Mouse (Mus musculus) cerebellum, adult 8-10 months (tissue): ENCODE results near the gene Gm20388.
A peak's percentile ranks its signal among the peaks of the same experiment; 100 is the strongest.

ENCODE experiments used
- DNase-seq: peaks from one replicate; pipeline ENCODE4 v3.0.0; 2022

The Gm20388 gene

GRCm38 (mm10) chr8:121078721-121079120 is 1168.1 kb downstream of the Gm20388 start:
- DNase-seq: no peak

- DNase-seq: no peak
Measured at GRCm38 (mm10) chr8:121079201-121079600, 1168.6 kb downstream of the Gm20388 start.

- no peak for DNase-seq
Measured at GRCm38 (mm10) chr8:121079944-121080343, 1169.3 kb downstream of the Gm20388 start.

GRCm38 (mm10) chr8:121080361-121081090 is 1169.9 kb downstream of the Gm20388 start:
- DNase-seq: no peak

DNA sequence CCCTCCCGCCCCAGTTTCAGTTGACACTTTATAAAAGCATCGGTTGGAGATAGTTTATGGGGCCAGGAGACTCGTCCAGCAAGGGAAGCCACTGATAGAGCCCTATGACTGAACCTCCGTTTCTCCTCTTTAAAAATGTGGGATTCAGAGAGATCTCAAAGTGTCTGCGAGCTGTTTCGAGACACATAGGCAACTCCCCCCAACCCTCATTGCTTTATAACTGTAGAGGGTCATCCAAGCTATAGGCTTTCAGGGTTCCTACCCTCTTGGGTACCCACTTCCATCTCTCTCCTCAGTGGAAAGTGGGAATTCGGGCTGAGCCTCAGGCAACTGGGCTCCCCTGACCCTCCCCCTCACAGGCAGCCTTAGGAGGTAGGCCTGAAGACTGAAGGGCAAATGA is 1170.8 kb downstream of the Gm20388 start:
- no peak for DNase-seq

- no peak for DNase-seq
Measured at GRCm38 (mm10) chr8:121082218-121083092, 1171.8 kb downstream of the Gm20388 start.

- no peak for DNase-seq
Measured at GRCm38 (mm10) chr8:121083093-121083935, 1172.7 kb downstream of the Gm20388 start.

DNA sequence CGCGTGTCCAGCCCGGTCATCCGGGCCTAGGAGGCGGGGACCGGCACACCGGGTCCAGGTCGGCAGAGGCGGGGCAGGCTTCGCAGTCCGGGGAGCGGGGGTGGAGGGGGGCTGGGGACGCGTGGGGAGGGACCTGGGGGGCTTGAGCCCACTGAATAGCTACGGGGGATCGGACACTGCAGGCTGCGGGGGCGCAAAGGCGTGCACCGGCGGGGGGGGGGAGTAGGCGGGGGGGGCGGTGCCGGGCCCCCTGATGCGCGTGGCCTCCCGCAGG is 1173.2 kb downstream of the Gm20388 start:
- no peak for DNase-seq

GRCm38 (mm10) chr8:121084210-121084951 is 1173.7 kb downstream of the Gm20388 start, which contains the start of gene Foxf1:
Gene Foxf1, plus strand, starts transcription at chr8:121084386.
- DNase-seq: no peak

- DNase-seq: no peak
Measured at GRCm38 (mm10) chr8:121085011-121085410, 1174.4 kb downstream of the Gm20388 start.

- no peak for DNase-seq
Measured at GRCm38 (mm10) chr8:121085561-121085960, 1174.9 kb downstream of the Gm20388 start.

GRCm38 (mm10) chr8:121086004-121086900 is 1175.6 kb downstream of the Gm20388 start:
- DNase-seq: no peak

DNA sequence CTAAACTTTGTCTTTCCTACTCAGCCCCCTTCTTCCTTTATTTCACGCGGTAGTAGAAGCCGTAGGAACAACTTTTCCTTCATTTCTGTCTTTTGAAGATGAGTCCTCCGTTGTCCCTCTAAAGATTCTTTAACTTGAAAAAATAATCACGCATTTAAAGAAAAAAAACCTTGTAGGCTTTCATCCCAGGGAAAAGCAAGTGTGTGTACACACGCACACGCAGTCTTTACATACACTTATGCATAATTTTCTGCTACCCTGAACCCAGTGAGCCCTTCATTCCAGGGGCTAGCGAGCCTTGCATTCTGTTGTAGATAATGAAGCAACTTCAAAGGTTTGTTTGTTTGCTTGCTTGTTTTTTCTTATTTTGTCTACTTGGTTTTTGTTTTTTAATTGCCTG is 1177.6 kb downstream of the Gm20388 start:
- DNase-seq: no peak

GRCm38 (mm10) chr8:121088871-121089630 is 1178.4 kb downstream of the Gm20388 start:
- no peak for DNase-seq

- DNase-seq: no peak
Measured at GRCm38 (mm10) chr8:121089631-121090380, 1179.2 kb downstream of the Gm20388 start.

- no peak for DNase-seq
Measured at GRCm38 (mm10) chr8:121090716-121091115, 1180.1 kb downstream of the Gm20388 start.

- no peak for DNase-seq
Measured at GRCm38 (mm10) chr8:121092141-121092540, 1181.5 kb downstream of the Gm20388 start.

DNA sequence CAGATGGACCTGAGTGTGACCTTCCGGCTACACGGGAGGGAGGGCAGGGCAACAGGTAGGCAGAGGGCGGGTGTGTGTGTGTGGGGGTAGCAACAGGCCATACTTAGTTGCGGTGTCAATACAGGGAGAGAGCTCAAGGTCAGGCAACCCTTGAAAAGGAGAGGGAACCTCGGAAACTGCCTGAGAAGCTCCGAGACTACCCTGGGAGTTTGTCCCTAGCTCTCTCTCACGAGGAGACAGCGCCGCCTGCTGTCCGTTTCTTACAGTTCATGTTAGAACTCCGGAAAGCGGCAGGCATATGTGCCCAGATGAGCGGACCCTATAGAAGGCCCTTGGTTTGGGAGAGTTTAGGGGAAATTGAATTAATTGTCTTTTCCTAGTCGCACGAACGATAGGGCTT is 1182.0 kb downstream of the Gm20388 start:
- peak; percentile 62 for DNase-seq

DNA sequence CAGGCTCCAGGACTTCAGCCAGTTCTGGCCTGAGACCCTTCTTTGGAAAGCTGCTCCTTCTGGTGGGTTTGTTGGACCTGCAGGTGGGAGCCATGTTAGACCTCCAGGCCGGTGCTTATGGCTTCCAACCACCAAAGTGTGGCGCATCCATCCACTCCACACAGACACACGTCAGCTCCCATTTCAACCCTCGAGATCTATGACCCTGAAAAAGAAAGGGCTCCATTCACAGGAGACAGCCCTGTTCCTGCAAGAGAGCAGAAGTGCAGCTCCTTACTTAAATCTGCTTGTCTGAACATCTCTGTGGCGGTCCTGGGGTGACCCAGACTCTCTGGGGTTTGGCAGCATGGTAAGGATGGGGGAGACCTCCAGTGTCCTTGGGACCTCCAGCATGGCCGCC is 1182.9 kb downstream of the Gm20388 start:
- DNase-seq: no peak
